Mouse (Mus musculus): ENCODE results near the gene Wipf2.

GRCm38 (mm10) chr11:98949958-98950460, 86.6 kb downstream of the Wipf2 start:
- TF ChIP-seq CTCF (conservative IDR thresholded peaks at IDR 0.05; ENCODE audit: insufficient read depth, insufficient read length, low read depth, low read length) (no peak), POLR2A (IDR thresholded peaks at IDR 0.05; ENCODE audit: low read depth, low read length) (no peak)
